Mouse (Mus musculus) monocyte, adult 5-6 weeks (primary cell): ENCODE measurements around the gene Cacna1s. TPM values are rescaled to one million over a fixed set of nuclear protein-coding genes. Genes with fewer than 3 reads are reported as not detected.

ENCODE experiments used
- ATAC-seq: fragments of 153-309, 156-312 bp; replicated peaks from 2 replicates; pipeline ENCODE4 v1.8.0; 2017; ENCODE audit warnings: mild to moderate bottlenecking; ENCODE audit not compliant: low TSS enrichment, insufficient number of reproducible peaks, severe bottlenecking, poor library complexity, low FRiP score
- total RNA-seq: library from RNA; stranded (forward); fragments of 200-1000, 200-491, 200-594 nt; gene quantifications from 3 replicates; pipeline ENCODE4 v1.2.3, GENCODE M21; 2017

The Cacna1s gene
- total RNA-seq, 1 experiment from 2014 or later: 1.6 TPM

GRCm38 (mm10) chr1:136047894-136048293, 4.7 kb upstream of the Cacna1s start:
- no peak for ATAC-seq

GRCm38 (mm10) chr1:136050312-136051012, 2.1 kb upstream of the Cacna1s start, which contains the start of gene Ascl5:
Gene Ascl5, plus strand, starts transcription at chr1:136050804.
- no peak for ATAC-seq

GRCm38 (mm10) chr1:136051013-136051315, 1.6 kb upstream of the Cacna1s start:
- ATAC-seq: no peak

GRCm38 (mm10) chr1:136051465-136051864, 1.1 kb upstream of the Cacna1s start:
- ATAC-seq: no peak

GRCm38 (mm10) chr1:136055771-136056170, 3.2 kb downstream of the Cacna1s start:
- ATAC-seq: no peak

- ATAC-seq: no peak
Observed at GRCm38 (mm10) chr1:136058594-136058993, 6.0 kb downstream of the Cacna1s start.

- ATAC-seq: no peak
Observed at GRCm38 (mm10) chr1:136061041-136061789, 8.7 kb downstream of the Cacna1s start.

- no peak for ATAC-seq
Observed at GRCm38 (mm10) chr1:136061790-136062141, 9.2 kb downstream of the Cacna1s start.

- no peak for ATAC-seq
Observed at GRCm38 (mm10) chr1:136063991-136064390, 11.4 kb downstream of the Cacna1s start.

GRCm38 (mm10) chr1:136066621-136067020, 14.1 kb downstream of the Cacna1s start:
- no peak for ATAC-seq

GRCm38 (mm10) chr1:136067579-136067978, 15.0 kb downstream of the Cacna1s start:
- ATAC-seq: no peak

GRCm38 (mm10) chr1:136076086-136076485, 23.5 kb downstream of the Cacna1s start:
- ATAC-seq: no peak

- no peak for ATAC-seq
Observed at GRCm38 (mm10) chr1:136077656-136078055, 25.1 kb downstream of the Cacna1s start.

- ATAC-seq: no peak
Observed at GRCm38 (mm10) chr1:136081161-136081560, 28.6 kb downstream of the Cacna1s start.

GRCm38 (mm10) chr1:136085988-136086685, 33.6 kb downstream of the Cacna1s start:
- no peak for ATAC-seq

GRCm38 (mm10) chr1:136089368-136090165, 37.0 kb downstream of the Cacna1s start:
- no peak for ATAC-seq

GRCm38 (mm10) chr1:136093726-136094125, 41.2 kb downstream of the Cacna1s start:
- no peak for ATAC-seq

GRCm38 (mm10) chr1:136094807-136095206, 42.3 kb downstream of the Cacna1s start:
- ATAC-seq: no peak

- ATAC-seq: no peak
Observed at GRCm38 (mm10) chr1:136102094-136102493, 49.5 kb downstream of the Cacna1s start.
